11 mouse cellular contexts compared by ENCODE assay signal in genomic region chr6:64798804-64799203, GRCm38 (mm10).
DNase-seq lines count a peak whose midpoint lies in the region; ATAC-seq and TF ChIP-seq lines count a peak whose summit lies in the region.
"Had no signal": no experiment of that assay in that cellular context is flagged by ENCODE, and none has a peak within 500 bp of the region (broad histone marks: within the 10 kb centered on the region; RNA-seq: fewer than 3 reads in every experiment).

No protein-coding gene starts in this region.

- H3K4me3 ChIP-seq in lung, embryonic 16.5 days (ENCODE audit: low read length): peak overlapping the region; percentile 35
- H3K4me3 ChIP-seq in forebrain, embryonic 16.5 days (replicated peaks; ENCODE audit: low read length): peak overlapping the region; percentile 38
- H3K4me3 ChIP-seq in intestine, postnatal 0 days (ENCODE audit: low read depth, low read length): peak overlapping the region; percentile 33
- H3K4me3 ChIP-seq in neural tube, embryonic 13.5 days: peak overlapping the region; percentile 43; the same call in 1 of the 2 replicates

- peak overlapping the region; percentile 58 for H3K4me2 ChIP-seq in lung, embryonic 16.5 days (ENCODE audit: low read depth, low read length)
- peak overlapping the region; percentile 63 for H3K4me2 ChIP-seq in forebrain, embryonic 16.5 days (ENCODE audit: low read length)
- peak overlapping the region; percentile 64 for H3K4me2 ChIP-seq in intestine, postnatal 0 days (replicated peaks; ENCODE audit: low read depth)
- H3K4me2 ChIP-seq in neural tube, embryonic 13.5 days: peak overlapping the region; percentile 82

- H3K27ac ChIP-seq in lung, embryonic 16.5 days (ENCODE audit: low read length): no peak overlapping the region
- no peak overlapping the region for H3K27ac ChIP-seq in forebrain, embryonic 16.5 days (ENCODE audit: low read length)
- H3K27ac ChIP-seq in intestine, postnatal 0 days (ENCODE audit: low read depth, low read length): no peak overlapping the region
- no peak overlapping the region for H3K27ac ChIP-seq in neural tube, embryonic 13.5 days (replicated peaks)
- H3K27ac ChIP-seq: liver, embryonic 14.5 days had no signal

- WGBS in lung, embryonic 16.5 days: 40% methylated on average over 5 of the region's 5 CpGs
- 54% methylated on average over 5 of the region's 5 CpGs for WGBS in forebrain, embryonic 16.5 days
- WGBS in intestine, postnatal 0 days: 42% methylated on average over 5 of the region's 5 CpGs
- WGBS in neural tube, embryonic 13.5 days: 52% methylated on average over 5 of the region's 5 CpGs

- H3K36me3 ChIP-seq in lung, embryonic 16.5 days (ENCODE audit: control insufficient read depth, insufficient read depth, low read length): no peaks in the 10 kb centered on the region
- no peaks in the 10 kb centered on the region for H3K36me3 ChIP-seq in forebrain, embryonic 16.5 days (ENCODE audit: control insufficient read depth, insufficient read depth)
- H3K36me3 ChIP-seq in intestine, postnatal 0 days (ENCODE audit: control insufficient read depth, insufficient read depth): no peaks in the 10 kb centered on the region
- H3K36me3 ChIP-seq in neural tube, embryonic 13.5 days: no peaks in the 10 kb centered on the region

- H3K9me3 ChIP-seq in lung, embryonic 16.5 days (ENCODE audit: control insufficient read depth, low read length): no peaks in the 10 kb centered on the region
- H3K9me3 ChIP-seq in forebrain, embryonic 16.5 days (ENCODE audit: control insufficient read depth, low read length): no peaks in the 10 kb centered on the region
- no peaks in the 10 kb centered on the region for H3K9me3 ChIP-seq in intestine, postnatal 0 days (ENCODE audit: control insufficient read depth)
- no peaks in the 10 kb centered on the region for H3K9me3 ChIP-seq in neural tube, embryonic 13.5 days

- no peak for DNase-seq in lung, postnatal 25 days (ENCODE audit: low spot score)
- DNase-seq in cerebellum, adult 9-10 months: no peak
- DNase-seq in urinary bladder, postnatal 10 days (ENCODE audit: low spot score): no peak
- no peak for DNase-seq in gastrocnemius, postnatal 25 days
- DNase-seq: adrenal gland, postnatal 14 days; gastrocnemius, postnatal 10 days had no signal

- TF ChIP-seq CTCF in intestine, postnatal 0 days (IDR thresholded peaks at IDR 0.05; ENCODE audit: low read depth): no peak

- H3K4me1 ChIP-seq in lung, embryonic 16.5 days (replicated peaks; ENCODE audit: control insufficient read depth, insufficient read depth, low read length): no peaks in the 10 kb centered on the region
- H3K4me1 ChIP-seq in forebrain, embryonic 16.5 days (replicated peaks; ENCODE audit: control insufficient read depth, insufficient read depth, low read length): peaks cover 2% of the 10 kb centered on the region; the same call in 1 of the 2 replicates
- H3K4me1 ChIP-seq in intestine, postnatal 0 days (replicated peaks; ENCODE audit: control insufficient read depth, insufficient read depth, low read length): no peaks in the 10 kb centered on the region
- peaks cover 10% of the 10 kb centered on the region; the same call in 1 of the 2 replicates for H3K4me1 ChIP-seq in neural tube, embryonic 13.5 days (replicated peaks)

- no peaks in the 10 kb centered on the region for H3K27me3 ChIP-seq in lung, embryonic 16.5 days (ENCODE audit: control insufficient read depth, insufficient read depth, low read depth, low read length)
- H3K27me3 ChIP-seq in forebrain, embryonic 16.5 days (replicated peaks; ENCODE audit: control insufficient read depth, insufficient read depth, low read length): no peaks in the 10 kb centered on the region
- no peaks in the 10 kb centered on the region for H3K27me3 ChIP-seq in intestine, postnatal 0 days (replicated peaks; ENCODE audit: control insufficient read depth, insufficient read depth, low read length)
- peaks cover 4% of the 10 kb centered on the region; the same call in 1 of the 2 replicates for H3K27me3 ChIP-seq in neural tube, embryonic 13.5 days

- ATAC-seq in lung, embryonic 16.5 days (ENCODE audit: low read depth): no peak
- no peak for ATAC-seq in forebrain, embryonic 16.5 days
- no peak for ATAC-seq in intestine, postnatal 0 days
- 0 out of 2 replicates have a peak, but pooled peaks have one; percentile 44 for ATAC-seq in neural tube, embryonic 13.5 days (ENCODE audit: low read depth)

- no peak overlapping the region for H3K9ac ChIP-seq in lung, embryonic 16.5 days (ENCODE audit: low read length)
- no peak overlapping the region for H3K9ac ChIP-seq in forebrain, embryonic 16.5 days (replicated peaks; ENCODE audit: low read depth, low read length)
- H3K9ac ChIP-seq in intestine, postnatal 0 days (ENCODE audit: low read depth, low read length): no peak overlapping the region
- peak overlapping the region; percentile 59; the same call in 1 of the 2 replicates for H3K9ac ChIP-seq in neural tube, embryonic 13.5 days
- H3K9ac ChIP-seq: liver, embryonic 14.5 days had no signal
